Mouse (Mus musculus) kidney, embryonic 16.5 days (tissue): ENCODE results near the gene Cdk13. TPM values are rescaled to one million over a fixed set of nuclear protein-coding genes. Genes with fewer than 3 reads are reported as not detected.

ENCODE experiments used
- ATAC-seq: fragments of 200-750 bp; cut with Nextera tagmentation; 2 replicates; pipeline ENCODE4 v1.8.0; 2017; ENCODE audit warnings: moderate TSS enrichment; ENCODE audit not compliant: low FRiP score, low TSS enrichment
- H3K27ac ChIP-seq: fragments of 300-500 bp; sonication (generic); 2 replicates; pipeline ENCODE4 v1.5.1; 2014; ENCODE audit warnings: low read length
- H3K27me3 ChIP-seq: fragments of 300-500 bp; sonication (generic); 2 replicates; pipeline ENCODE4 v1.6.1; 2014; ENCODE audit warnings: low read length, control low read depth, mixed read lengths; ENCODE audit not compliant: insufficient read depth
- H3K36me3 ChIP-seq: fragments of 300-500 bp; sonication (generic); 2 replicates; pipeline ENCODE4 v1.6.1; 2014; ENCODE audit warnings: low read length, control low read depth, mixed read lengths; ENCODE audit not compliant: insufficient read depth
- H3K4me1 ChIP-seq: fragments of 300-500 bp; sonication (generic); 2 replicates; pipeline ENCODE4 v1.6.1; 2014; ENCODE audit warnings: low read length, control low read depth, mixed read lengths; ENCODE audit not compliant: insufficient read depth
- H3K4me2 ChIP-seq: fragments of 300-500 bp; sonication (generic); replicated peaks from 2 replicates; pipeline ENCODE4 v1.6.1; 2014; ENCODE audit warnings: low read depth, low read length
- H3K4me3 ChIP-seq: fragments of 300-500 bp; sonication (generic); 2 replicates; pipeline ENCODE4 v1.5.1; 2014; ENCODE audit warnings: mild to moderate bottlenecking, low read length
- H3K9ac ChIP-seq: fragments of 300-500 bp; sonication (generic); replicated peaks from 2 replicates; pipeline ENCODE4 v1.6.1; 2014; ENCODE audit warnings: low read length
- H3K9me3 ChIP-seq: fragments of 300-500 bp; sonication (generic); 2 replicates; pipeline ENCODE4 v1.6.1; 2016; ENCODE audit warnings: low read length, control low read depth
- WGBS: fragments of 180-500 bp; shearing (Covaris S2); extraction: QIAGEN DNeasy Blood & Tissue Kit; methylation state at CpG from one replicate; pipeline ENCODE4 v1.1.7; 2014; 5-methylcytosine and 5-hydroxymethylcytosine counted together
- polyA plus RNA-seq: library from polyadenylated mRNA; unstranded; fragments of >200 nt; fragmentation: Nextera tagmentation; extraction: Ambion mirVana; gene quantifications from 2 replicates; pipeline ENCODE4 v1.2.1, GENCODE M21; 2015

The Cdk13 gene
- polyA plus RNA-seq = 13.8 and 14.0 TPM in 2 replicates

DNA sequence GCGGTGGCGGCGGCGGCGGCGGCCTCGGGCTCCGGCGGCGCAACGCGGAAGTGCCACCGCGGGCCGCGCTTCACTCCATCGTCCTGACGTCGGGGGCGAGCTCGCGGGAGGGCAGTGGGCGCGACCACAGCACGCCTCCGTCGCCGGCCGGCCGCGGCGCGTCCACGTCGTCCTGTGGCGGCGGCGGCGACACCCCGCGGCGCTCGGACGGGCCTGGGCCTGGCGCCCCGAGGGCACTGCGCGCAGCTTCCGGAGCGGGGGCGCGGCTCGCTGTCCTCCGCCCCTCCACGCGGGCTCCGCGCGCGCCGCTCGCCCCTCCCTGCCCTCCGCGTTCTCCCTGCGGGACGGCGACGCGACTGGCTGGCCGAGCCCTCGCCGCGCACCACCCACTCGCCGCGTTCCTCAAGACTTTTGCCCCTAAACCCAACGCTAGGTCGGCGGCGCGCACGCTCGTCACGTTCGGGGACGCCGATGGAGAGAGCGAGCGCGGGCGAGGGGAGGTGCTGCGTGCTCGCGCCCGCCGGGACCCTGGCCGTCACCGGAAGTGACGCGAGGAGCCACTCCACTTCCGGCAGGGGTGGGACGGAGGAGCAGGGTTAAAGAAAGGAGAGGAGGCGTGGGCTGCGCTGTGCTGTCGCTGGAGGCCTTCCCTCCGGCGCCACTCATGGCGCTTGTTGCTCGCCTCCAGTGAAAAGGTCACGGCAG lies at the start of gene Cdk13:
Gene Cdk13 (minus strand): TSS at position 189 of the 705 bp plus-strand sequence.
- Histone ChIP-seq H3K36me3 (no peaks in the 10 kb centered on the region), H3K4me3 (peak within 1 kb of the TSS; percentile 98), H3K27ac (peak within 1 kb of the TSS; percentile 99), H3K4me1 (peaks cover 11% of the 10 kb centered on the region), H3K9me3 (no peaks in the 10 kb centered on the region), H3K9ac (peak within 1 kb of the TSS; percentile 98), H3K27me3 (no peaks in the 10 kb centered on the region), H3K4me2 (peak within 1 kb of the TSS; percentile 86)
- ATAC-seq = peak; percentile 96
- WGBS = under 1% methylated on average over 80 of the region's 110 CpGs

DNA sequence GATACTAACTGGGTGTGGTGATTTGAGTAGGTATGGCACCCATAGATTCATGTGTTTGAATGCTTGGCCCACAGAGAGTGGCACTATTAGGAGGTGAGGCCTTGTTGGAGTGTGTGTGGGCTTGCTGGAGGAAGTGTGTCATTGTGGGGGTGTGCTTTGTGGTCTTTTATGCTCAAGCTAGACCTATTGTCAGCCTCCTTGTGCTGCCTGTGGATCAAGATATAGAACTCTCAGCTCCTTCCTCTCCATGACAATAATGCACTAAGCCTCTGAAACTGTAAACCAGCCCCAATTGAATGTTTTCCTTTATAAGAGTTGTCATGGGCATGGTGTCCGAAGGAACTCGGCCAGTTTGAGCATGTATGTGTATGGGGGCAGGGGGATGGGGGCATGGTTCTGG lies 38.4 kb upstream of the Cdk13 start:
- Histone ChIP-seq H3K4me1 (no peaks in the 10 kb centered on the region), H3K4me2 (no peak overlapping the region), H3K36me3 (no peaks in the 10 kb centered on the region), H3K4me3 (no peak overlapping the region), H3K9me3 (no peaks in the 10 kb centered on the region), H3K27me3 (no peaks in the 10 kb centered on the region), H3K9ac (no peak overlapping the region), H3K27ac (no peak overlapping the region)
- ATAC-seq = no peak
- 88% methylated on average over 2 of the region's 2 CpGs for WGBS

DNA sequence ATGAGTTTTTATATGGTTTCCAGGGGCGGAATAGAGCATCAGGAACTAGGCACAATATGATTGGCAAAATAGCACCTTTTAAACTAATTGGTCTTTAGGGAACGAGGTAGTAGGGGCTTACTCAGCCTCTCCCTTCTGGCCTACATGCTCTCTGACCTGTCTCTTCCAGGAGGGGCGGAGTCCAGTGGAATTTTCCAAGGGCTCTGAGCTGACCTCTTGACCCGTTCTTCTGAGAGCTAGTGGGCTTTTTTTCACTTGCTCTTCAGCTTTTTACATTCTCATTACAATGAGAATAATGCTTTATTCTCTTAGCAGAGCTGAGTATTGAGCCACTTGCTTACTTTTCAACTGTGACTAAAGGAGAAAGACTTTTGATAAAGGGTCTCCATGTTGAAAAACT lies 37.9 kb upstream of the Cdk13 start:
- H3K4me2 ChIP-seq = no peak overlapping the region
- H3K27me3 ChIP-seq = no peaks in the 10 kb centered on the region
- no peak overlapping the region for H3K4me3 ChIP-seq
- no peaks in the 10 kb centered on the region for H3K36me3 ChIP-seq
- H3K4me1 ChIP-seq = 0 out of 2 replicates have a peak, but pooled peaks cover 2% of the 10 kb centered on the region
- H3K27ac ChIP-seq = no peak overlapping the region
- no peak for ATAC-seq
- H3K9me3 ChIP-seq = no peaks in the 10 kb centered on the region
- 55% methylated on average over 4 of the region's 4 CpGs for WGBS
- no peak overlapping the region for H3K9ac ChIP-seq

DNA sequence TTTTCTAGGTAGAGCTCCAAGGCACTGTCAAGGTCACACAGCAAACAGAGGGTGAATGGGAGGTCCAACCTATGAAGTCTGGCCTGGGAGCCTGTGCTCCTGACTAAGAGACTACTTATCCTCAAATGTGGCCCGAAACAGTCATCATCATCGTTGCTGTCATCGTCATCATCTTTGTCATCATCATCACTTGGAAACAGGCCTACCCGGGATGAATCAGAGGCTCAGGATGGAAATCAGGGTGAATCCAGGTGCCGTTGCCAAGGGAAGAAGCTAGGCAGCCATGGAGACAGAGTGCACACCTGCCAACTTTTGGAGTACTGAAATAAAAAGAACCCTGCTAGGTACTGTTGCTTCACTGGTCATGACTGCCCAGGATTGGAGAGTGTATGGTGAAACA lies 34.2 kb upstream of the Cdk13 start:
- Histone ChIP-seq H3K36me3 (no peaks in the 10 kb centered on the region), H3K9ac (no peak overlapping the region), H3K4me3 (no peak overlapping the region), H3K27ac (no peak overlapping the region), H3K27me3 (no peaks in the 10 kb centered on the region), H3K9me3 (no peaks in the 10 kb centered on the region), H3K4me2 (no peak overlapping the region), H3K4me1 (0 out of 2 replicates have a peak, but pooled peaks cover 4% of the 10 kb centered on the region)
- WGBS = 87% methylated on average over 5 of the region's 5 CpGs
- ATAC-seq = no peak

DNA sequence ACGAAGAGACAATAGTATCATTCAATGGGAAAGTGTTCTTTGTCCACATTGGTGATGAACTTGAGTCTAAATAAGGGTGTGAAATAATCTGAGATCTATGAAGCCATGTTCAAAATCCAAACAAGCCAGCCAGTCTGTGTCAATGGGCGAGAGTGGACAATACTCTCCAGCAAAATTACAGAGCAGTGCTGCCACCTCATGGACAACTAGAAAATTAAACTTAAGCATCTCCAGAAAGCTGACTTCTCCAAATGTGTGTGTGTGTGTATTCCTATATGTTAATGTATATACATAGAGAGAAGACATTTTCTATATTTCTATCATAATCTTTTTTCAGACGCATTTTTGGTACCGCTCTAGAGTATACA lies 33.6 kb upstream of the Cdk13 start:
- 33% methylated on average over 4 of the region's 4 CpGs for WGBS
- Histone ChIP-seq H3K4me3 (no peak overlapping the region), H3K9me3 (no peaks in the 10 kb centered on the region), H3K36me3 (no peaks in the 10 kb centered on the region), H3K27me3 (no peaks in the 10 kb centered on the region), H3K4me2 (no peak overlapping the region), H3K4me1 (0 out of 2 replicates have a peak, but pooled peaks cover 4% of the 10 kb centered on the region), H3K9ac (no peak overlapping the region), H3K27ac (no peak overlapping the region)
- peak; percentile 75; the same call in 1 of the 2 replicates for ATAC-seq

DNA sequence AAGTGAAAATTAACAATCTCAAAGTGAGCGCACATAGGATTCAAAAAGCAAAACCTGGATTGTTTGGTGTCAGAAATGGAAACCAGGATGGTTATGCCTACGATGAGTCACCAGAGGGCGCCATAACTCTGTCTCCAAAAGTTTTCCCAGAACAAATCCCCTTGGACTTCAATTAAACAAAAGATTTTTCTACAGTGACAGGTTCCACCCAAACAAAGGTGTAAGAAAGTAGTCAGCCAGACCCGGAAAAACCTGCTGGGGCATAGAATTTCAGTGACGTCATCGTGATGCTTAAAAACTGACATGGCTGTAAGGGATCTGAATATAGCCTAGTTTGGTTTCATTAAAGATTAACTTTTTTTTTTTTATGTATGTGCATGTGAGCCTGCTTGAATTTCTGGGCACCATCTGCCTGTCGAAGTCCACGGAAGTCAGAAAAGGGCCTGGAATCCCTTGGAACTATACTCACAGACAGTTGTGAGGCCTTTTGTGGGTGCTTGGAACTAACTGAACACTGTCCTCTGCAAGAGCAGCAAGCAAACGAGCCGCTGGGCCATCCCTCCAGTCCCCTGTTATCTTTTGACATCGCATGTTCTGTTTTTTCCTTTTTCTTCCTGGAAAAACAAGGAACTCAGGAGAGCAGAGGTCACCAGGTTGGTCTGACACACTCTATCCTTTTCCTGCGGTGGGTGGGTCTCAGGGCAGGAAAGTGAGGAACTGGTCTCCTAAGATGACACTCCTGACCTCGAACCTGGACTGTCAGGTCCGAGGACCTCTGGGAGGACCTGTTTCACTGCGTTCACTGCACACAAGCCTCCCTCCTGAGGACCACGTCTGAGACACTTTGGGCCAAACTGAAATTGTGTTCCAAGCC lies 33.0 kb upstream of the Cdk13 start:
- no peak overlapping the region for H3K9ac ChIP-seq
- no peaks in the 10 kb centered on the region for H3K27me3 ChIP-seq
- H3K4me2 ChIP-seq = 0 out of 2 replicates have a peak overlapping the region, but pooled peaks have one; percentile 12
- no peaks in the 10 kb centered on the region for H3K36me3 ChIP-seq
- H3K4me3 ChIP-seq = no peak overlapping the region
- WGBS = 41% methylated on average over 16 of the region's 16 CpGs
- no peaks in the 10 kb centered on the region for H3K9me3 ChIP-seq
- ATAC-seq = peak; percentile 74
- 0 out of 2 replicates have a peak overlapping the region, but pooled peaks have one; percentile 18 for H3K27ac ChIP-seq
- 0 out of 2 replicates have a peak, but pooled peaks cover 4% of the 10 kb centered on the region for H3K4me1 ChIP-seq

DNA sequence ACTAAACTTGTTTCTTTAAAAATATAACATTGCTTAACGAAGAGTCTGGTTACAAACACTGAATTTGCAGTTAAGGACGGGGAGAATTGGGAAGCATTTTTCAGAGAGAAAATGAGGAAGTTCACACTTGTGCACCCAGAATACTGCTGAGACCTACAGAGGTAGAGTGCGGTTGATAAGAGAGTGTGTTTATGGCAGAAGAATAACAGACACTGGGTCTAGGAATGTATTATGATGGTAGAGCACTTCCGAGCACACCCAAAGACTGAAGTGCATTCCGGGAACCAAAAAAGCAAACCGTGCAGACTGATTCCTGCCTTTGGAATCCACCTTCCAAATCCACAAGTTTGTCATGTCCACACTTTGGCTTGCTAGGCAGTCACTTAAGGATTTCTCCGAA lies 31.9 kb upstream of the Cdk13 start:
- Histone ChIP-seq H3K4me3 (no peak overlapping the region), H3K4me1 (0 out of 2 replicates have a peak, but pooled peaks cover 4% of the 10 kb centered on the region), H3K27ac (no peak overlapping the region), H3K9me3 (no peaks in the 10 kb centered on the region), H3K27me3 (no peaks in the 10 kb centered on the region), H3K36me3 (no peaks in the 10 kb centered on the region), H3K9ac (no peak overlapping the region), H3K4me2 (no peak overlapping the region)
- 86% methylated on average over 7 of the region's 7 CpGs for WGBS
- no peak for ATAC-seq

DNA sequence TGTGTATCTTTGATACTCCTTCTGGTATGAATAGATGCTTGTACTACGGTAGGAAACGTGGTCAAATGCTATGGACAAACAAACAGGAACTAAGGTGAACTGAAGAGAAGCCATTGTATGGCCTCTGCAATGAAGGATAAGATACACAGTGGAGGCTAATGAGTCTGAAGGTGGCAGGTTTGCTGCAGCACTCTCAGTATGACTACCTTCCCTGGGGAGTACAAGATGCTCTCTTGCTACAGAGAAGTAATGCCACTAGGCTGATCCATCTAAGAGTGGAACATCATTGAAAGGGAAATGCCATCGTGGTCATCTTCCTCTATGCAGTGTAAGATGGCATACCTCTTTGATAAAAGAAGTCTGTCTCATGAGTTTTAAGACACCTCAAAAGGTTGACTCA lies 28.0 kb upstream of the Cdk13 start:
- Histone ChIP-seq H3K4me1 (0 out of 2 replicates have a peak, but pooled peaks cover 4% of the 10 kb centered on the region), H3K4me3 (no peak overlapping the region), H3K4me2 (no peak overlapping the region), H3K9ac (no peak overlapping the region), H3K27me3 (no peaks in the 10 kb centered on the region), H3K27ac (no peak overlapping the region), H3K9me3 (no peaks in the 10 kb centered on the region), H3K36me3 (no peaks in the 10 kb centered on the region)
- ATAC-seq = no peak
- 68% methylated on average over 3 of the region's 3 CpGs for WGBS

DNA sequence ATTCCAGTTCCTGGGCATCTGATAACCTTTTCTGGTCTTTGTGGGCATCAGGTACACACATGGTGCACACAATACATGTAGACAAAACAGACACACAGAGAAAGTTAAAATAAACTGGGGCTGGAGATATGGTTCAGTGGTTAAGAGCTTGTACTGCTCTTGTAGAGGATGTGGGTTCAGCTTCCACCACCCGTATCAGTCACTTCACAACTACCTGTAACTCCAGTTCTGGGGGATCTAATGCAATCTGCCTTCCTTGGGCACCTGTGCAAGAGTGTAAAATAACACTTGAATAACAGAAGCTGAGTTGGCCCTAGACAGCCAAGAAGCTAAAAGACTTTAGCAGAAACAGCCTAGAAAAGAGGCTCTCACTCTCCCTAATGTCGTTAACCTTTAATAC lies 12.3 kb upstream of the Cdk13 start:
- H3K4me1 ChIP-seq = no peaks in the 10 kb centered on the region
- 74% methylated on average over 2 of the region's 2 CpGs for WGBS

DNA sequence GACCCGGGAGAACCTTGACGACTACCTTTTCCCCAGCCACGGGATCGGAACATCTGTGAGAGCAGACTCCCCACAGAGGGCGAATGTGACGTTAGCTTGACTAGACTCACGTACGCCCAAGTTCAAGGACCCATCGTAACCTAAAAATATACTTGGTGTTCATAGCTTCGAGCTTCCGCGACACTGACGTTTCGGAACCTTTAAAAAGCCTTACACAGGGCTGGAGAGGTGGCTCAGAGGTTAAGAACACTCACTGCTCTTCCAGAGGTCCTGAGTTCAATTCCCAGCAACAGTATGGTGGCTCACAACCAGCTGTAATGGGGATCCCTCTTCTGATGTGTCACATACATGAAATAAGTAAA lies 698 bp upstream of the Cdk13 start:
- Histone ChIP-seq H3K9me3 (no peaks in the 10 kb centered on the region), H3K4me2 (peak overlapping the region; percentile 73), H3K4me1 (peaks cover 9% of the 10 kb centered on the region), H3K9ac (peak overlapping the region; percentile 98), H3K27me3 (no peaks in the 10 kb centered on the region), H3K36me3 (no peaks in the 10 kb centered on the region), H3K27ac (peak overlapping the region; percentile 96), H3K4me3 (peak overlapping the region; percentile 98)
- WGBS = 0% methylated on average over 14 of the region's 14 CpGs
- no peak for ATAC-seq

More for the DNA sequence above, 12.3 kb upstream of the Cdk13 start:
- H3K4me2 ChIP-seq = no peak overlapping the region
- no peaks in the 10 kb centered on the region for H3K9me3 ChIP-seq
- H3K4me3 ChIP-seq = no peak overlapping the region
- no peaks in the 10 kb centered on the region for H3K36me3 ChIP-seq
- H3K27ac ChIP-seq = no peak overlapping the region
- no peak for ATAC-seq
- H3K27me3 ChIP-seq = no peaks in the 10 kb centered on the region
- no peak overlapping the region for H3K9ac ChIP-seq
